Mouse (Mus musculus): Measurements from ENCODE around the gene Hoxa6. TPM values are rescaled to one million over a fixed set of nuclear protein-coding genes. Genes with fewer than 3 reads are reported as not detected.

Hoxa6 gene
- total RNA-seq, 2 experiments from 2014 or later: not detected

DNA sequence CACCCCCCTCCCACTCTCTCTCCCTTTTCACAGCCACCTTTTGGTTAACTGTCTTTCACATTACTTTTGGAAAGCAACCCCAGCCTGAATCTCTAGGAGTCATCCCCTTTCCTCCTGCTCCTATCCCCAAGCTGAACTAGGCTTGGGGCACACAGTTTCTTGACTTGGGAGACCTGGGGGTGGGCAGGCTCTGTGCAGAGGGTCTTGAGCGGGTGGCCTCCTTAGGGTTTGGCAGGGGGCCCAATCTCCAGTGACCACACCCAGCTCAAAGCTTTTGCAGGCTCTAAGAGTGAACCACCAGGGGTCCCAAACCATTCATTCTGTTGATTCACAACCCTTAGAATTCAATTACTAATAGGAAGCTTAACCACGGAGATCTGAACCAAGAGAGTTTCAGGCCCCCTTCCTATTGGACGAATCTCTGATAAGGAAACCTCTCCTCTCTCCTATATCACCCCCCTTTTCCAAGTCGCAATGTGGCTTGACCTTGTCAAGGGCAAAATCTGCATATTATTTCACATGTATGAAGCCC, 34.3 kb upstream of the Hoxa6 start:
- DNase-seq: no peak
- intact Hi-C loops (cut with DNase I): no loop called here

- DNase-seq: no peak
- intact Hi-C loops (cut with DNase I): no loop called here
These were observed 32.6 kb upstream of the Hoxa6 start for GRCm38 (mm10) chr6:52241001-52241621.

DNA sequence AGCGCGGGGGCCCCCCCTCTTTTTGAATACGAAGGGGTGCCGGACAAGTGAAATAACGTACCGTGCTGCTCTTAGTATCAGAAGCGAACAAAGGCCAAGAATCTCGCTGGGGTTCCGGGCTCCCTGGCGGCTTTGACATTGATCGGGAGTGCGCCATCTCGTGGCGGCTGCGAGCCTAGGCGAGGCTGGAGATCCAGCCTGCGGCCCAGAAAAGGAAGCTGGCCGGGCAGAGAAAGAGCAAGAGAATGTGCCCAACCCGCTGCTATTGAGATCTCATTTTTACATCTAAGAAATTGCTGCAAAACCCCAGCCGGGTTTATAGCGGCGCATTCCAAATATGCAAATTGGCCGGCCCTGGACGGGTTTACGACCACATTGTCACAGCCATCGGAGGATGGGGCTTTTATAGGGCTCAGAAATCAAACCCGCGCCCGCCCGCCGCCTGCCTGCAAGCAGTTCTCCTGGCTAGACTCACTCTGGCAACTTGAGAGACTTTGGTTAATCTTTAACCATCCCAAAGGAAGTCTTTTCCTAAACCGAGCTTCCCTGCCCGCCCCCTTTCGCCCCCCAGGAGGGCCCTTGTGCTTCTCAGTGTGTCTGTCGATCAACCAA, 32.0 kb upstream of the Hoxa6 start, which contains the start of gene Hoxa10:
Gene Hoxa10, minus strand, starts transcription at position 466 of the 612 bp plus-strand sequence.
- intact Hi-C loops (cut with DNase I): no loop called here
- DNase-seq: peak; percentile 66 to 76

- intact Hi-C loops (cut with DNase I): no loop called here
- DNase-seq: no peak
These were observed 31.3 kb upstream of the Hoxa6 start for GRCm38 (mm10) chr6:52239625-52240388.

DNA sequence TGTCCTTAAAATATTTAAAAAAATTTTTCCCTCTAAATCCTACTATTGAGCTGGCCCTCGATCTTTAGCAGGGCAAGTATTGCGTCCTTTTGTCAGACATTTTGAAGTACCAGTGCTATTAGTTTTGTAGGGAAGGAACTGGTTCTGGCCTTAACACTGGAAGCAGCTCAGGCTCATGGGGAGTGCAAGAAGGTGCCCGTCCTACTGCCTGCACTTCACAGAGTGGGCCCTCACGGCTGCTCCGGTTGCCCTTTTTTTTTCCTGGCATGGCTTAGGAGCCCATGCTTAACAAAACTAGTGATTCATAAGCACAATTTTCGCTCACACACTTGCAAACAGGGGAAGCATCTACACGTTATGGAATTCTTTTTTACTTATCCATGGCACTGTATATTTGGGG, 30.5 kb upstream of the Hoxa6 start:
- DNase-seq: no peak

GRCm38 (mm10) chr6:52238155-52238545, 29.6 kb upstream of the Hoxa6 start:
- DNase-seq: no peak
- intact Hi-C loops (cut with DNase I): no loop called here

More for the DNA sequence above, 30.5 kb upstream of the Hoxa6 start:
- intact Hi-C loops (cut with DNase I): no loop called here

GRCm38 (mm10) chr6:52237346-52238154, 29.0 kb upstream of the Hoxa6 start:
- no peak for DNase-seq
- intact Hi-C loops (cut with DNase I): no loop called here

GRCm38 (mm10) chr6:52236806-52237205, 28.3 kb upstream of the Hoxa6 start:
- DNase-seq: no peak
- intact Hi-C loops (cut with DNase I): no loop called here

- intact Hi-C loops (cut with DNase I): no loop called here
- no peak for DNase-seq
These were observed 27.3 kb upstream of the Hoxa6 start for GRCm38 (mm10) chr6:52235866-52236265.

DNA sequence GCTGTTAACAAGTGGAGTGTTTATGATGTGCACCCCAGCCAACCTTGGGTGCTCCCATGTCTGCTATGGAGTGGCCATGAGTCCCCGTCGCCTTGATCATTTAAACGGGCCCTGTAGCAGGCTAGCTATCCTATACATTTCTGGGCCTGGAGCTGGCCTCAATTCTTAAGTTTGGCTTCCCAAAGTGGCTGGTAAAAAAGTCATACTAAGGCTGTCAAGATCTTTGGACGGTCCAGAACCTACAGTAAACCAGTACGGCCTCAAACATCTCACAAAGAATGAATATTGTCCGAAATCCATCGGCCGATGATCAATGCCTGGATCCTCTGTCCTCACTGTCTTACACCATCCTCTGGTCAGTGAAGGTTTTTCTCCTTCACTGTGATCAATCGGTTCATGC, 26.7 kb upstream of the Hoxa6 start:
- no peak for DNase-seq
- intact Hi-C loops (cut with DNase I): no loop called here

DNA sequence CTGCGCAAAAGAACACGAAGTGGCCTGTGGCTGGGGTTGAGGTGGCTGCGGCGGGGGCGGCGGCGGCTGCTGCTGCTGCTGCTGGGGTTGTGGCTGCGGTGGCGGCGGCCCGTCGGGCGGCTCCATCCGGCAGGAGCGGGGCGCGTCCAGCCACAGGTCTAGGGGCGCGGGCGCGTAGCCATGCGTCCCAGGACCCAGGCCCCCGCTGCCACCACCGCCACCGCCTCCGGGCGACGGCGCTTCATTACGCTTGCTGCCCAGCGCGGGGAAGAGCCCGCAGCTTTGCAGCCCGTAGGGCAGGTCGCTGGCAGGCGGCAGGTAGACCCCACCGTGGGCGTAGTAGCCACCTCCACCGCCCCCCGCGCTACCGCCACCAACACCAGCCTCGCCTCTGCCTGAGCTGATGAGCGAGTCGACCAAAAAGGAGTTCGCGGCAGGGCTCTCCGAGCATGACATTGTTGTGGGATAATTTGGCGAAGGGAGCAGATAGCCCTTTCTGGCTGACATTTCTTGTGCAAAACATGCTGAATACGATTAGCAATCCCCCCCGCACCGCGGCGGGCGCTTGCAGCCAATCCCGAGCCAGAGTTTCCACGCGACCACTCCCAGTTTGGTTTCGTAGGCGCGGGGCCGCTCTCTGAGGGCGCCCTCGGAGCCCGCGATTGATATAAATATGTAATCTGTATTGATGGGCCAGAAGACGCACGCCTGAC, 26.1 kb upstream of the Hoxa6 start:
- intact Hi-C loops (cut with DNase I): loop anchor here (5.0 kb wide), 1 partner anchor 1057 kb away; no protein-coding TSS in a partner anchor
- DNase-seq: no peak

DNA sequence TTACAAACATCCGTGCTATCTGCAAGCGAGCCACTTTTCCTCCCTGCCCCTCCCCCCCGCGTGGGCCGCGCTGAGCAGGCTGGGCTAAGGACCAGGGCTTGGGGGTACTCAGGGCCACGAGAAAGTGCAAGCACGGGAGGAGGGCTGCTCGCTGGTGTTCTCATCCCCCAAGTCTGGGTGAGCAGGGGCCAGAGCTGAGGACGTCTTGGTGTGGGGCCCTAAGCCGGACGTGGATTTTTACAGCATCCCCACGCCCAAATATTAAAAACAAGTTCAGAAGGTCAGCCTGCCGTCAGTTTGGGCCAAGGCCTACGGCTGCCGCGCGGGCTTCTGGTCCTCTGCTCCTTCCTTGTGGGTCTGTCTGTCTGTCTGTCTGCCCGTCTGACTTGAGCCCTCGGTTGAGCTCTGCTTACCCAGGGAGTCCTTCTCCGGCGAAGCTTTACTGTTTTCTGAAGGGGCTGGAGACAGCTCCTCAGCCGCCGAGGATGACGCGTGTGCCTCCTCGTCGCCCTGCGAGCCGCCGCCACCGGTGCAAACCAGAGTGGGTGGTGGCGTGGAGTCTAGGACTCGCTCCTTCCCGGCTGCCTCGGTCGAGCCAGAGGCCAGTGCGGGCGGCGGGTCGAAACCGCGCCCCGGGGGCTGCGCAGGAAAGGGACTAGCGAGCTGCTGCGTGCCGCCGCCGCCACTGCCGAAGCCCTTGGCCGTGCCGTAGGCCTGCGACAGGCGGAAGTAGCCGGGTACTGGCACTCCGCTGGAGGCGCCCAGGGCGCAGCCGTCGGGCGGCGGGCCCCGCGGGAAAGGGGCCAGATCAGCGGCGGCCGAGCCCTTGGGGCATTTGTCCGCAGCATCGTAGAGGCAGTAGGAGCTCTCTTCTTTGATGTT, 25.3 kb upstream of the Hoxa6 start:
- intact Hi-C loops (cut with DNase I): loop anchor here (5.0 kb wide), 1 partner anchor 1056 kb away; no protein-coding TSS in a partner anchor
- no peak for DNase-seq

GRCm38 (mm10) chr6:52232984-52233545, 24.5 kb upstream of the Hoxa6 start:
- intact Hi-C loops (cut with DNase I): loop anchor here (5.0 kb wide), 1 partner anchor 1056 kb away; no protein-coding TSS in a partner anchor
- DNase-seq: no peak

DNA sequence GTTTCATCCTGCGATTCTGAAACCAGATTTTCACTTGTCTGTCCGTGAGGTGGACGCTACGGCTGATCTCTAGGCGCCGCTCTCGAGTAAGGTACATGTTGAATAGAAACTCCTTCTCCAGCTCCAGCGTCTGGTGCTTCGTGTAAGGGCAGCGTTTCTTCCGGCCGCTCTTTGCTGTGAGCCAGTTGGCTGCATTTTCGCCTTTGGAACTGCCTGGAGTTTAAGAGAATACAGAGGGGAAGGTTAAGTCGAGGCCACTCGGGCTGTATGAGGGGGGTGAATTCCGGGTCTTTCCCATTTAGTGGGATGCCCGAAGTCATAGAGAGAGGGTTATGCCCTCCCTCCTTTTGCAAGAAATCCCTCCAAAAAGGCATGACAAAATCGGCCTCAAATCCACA, 24.0 kb upstream of the Hoxa6 start:
- DNase-seq: no peak
- intact Hi-C loops (cut with DNase I): loop anchor here (5.0 kb wide), 1 partner anchor 1055 kb away; no protein-coding TSS in a partner anchor

DNA sequence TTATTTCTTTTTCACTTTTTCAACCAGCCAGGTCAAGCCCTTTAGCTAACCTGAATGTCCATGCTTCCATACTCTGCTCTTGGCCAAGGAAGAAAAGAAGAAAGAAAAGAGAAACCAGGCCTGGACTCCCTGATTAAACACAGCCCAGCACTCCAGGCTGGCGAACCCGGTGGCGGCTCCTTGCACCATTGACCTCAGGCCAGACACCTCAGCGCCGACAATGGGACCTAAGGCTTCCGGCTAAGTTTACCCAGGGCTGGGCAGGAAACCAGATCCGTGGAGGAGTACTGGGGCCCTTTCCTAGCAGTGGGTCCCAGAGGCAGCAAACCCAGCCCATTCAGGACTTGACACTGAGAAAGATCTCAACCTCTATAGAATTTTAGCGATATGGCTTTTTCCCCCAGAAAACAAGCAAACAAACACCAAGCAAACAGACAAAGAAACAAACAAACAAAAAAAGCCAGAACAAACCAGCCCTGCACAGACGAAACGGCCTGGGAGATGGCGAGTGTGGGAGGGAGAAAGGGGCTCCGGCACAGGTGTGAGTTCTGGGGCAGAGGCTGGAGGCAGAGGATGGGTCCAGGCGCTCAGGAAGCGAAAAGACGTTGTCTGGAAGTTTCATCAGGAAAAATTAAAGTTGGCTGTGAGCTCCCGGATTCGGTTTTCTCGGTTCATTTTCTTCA, 23.5 kb upstream of the Hoxa6 start:
- no peak for DNase-seq
- intact Hi-C loops (cut with DNase I): loop anchor here (5.0 kb wide), 1 partner anchor 1055 kb away; no protein-coding TSS in a partner anchor

GRCm38 (mm10) chr6:52230516-52231165, 22.1 kb upstream of the Hoxa6 start, which contains the start of gene Hoxa9:
Gene Hoxa9 (minus strand): TSS chr6:52231089.
- DNase-seq: no peak
- intact Hi-C loops (cut with DNase I): loop anchor here (5.0 kb wide), 1 partner anchor 1053 kb away; no protein-coding TSS in a partner anchor

Measured in heart, postnatal 36 days (tissue).